Mouse (Mus musculus) lung, embryonic 14.5 days (tissue): ENCODE measurements around the gene Wdtc1. TPM values are rescaled to one million over a fixed set of nuclear protein-coding genes. Genes with fewer than 3 reads are reported as not detected.

ENCODE experiments used
- ATAC-seq: fragments of 200-750 bp; cut with Nextera tagmentation; 2 replicates; pipeline ENCODE4 v1.8.0; 2017; ENCODE audit warnings: mild to moderate bottlenecking, moderate TSS enrichment, moderate library complexity; ENCODE audit not compliant: insufficient read depth
- DNase-seq: peaks from one replicate; pipeline ENCODE4 v3.0.0-alpha.2; 2015
- H3K27ac ChIP-seq: fragments of 300-500 bp; sonication (generic); 2 replicates; pipeline ENCODE4 v1.5.1; 2014; ENCODE audit warnings: low read depth, mild to moderate bottlenecking, moderate library complexity
- H3K27me3 ChIP-seq: fragments of 300-500 bp; sonication (generic); 2 replicates; pipeline ENCODE4 v1.6.1; 2014; ENCODE audit warnings: low read length, control low read depth; ENCODE audit not compliant: insufficient read depth
- H3K36me3 ChIP-seq: fragments of 300-500 bp; sonication (generic); 2 replicates; pipeline ENCODE4 v1.6.1; 2014; ENCODE audit warnings: control low read depth; ENCODE audit not compliant: insufficient read depth
- H3K4me1 ChIP-seq: fragments of 300-500 bp; sonication (generic); 2 replicates; pipeline ENCODE4 v1.6.1; 2014; ENCODE audit warnings: antibody characterized with exemption, control low read depth; ENCODE audit not compliant: insufficient read depth
- H3K4me2 ChIP-seq: fragments of 300-500 bp; sonication (generic); 2 replicates; pipeline ENCODE4 v1.6.1; 2014; ENCODE audit warnings: mild to moderate bottlenecking
- H3K4me3 ChIP-seq: fragments of 300-500 bp; sonication (generic); 2 replicates; pipeline ENCODE4 v1.5.1; 2014; ENCODE audit warnings: low read depth, low read length
- H3K9ac ChIP-seq: fragments of 300-500 bp; sonication (generic); 2 replicates; pipeline ENCODE4 v1.6.1; 2014
- H3K9me3 ChIP-seq: fragments of 300-500 bp; sonication (generic); 2 replicates; pipeline ENCODE4 v1.6.1; 2016; ENCODE audit warnings: low read depth, low read length, control low read depth
- CTCF ChIP-seq: IDR thresholded peaks from 2 replicates; pipeline ENCODE4 v1.5.1; 2016; ENCODE audit warnings: antibody characterized with exemption, low read depth
- WGBS: fragments of 180-500 bp; shearing (Covaris S2); extraction: QIAGEN DNeasy Blood & Tissue Kit; methylation state at CpG from one replicate; pipeline ENCODE4 v1.1.7; 2014; 5-methylcytosine and 5-hydroxymethylcytosine counted together
- microRNA-seq: library from miRNA; unstranded; fragments of <30 nt; microRNA quantifications from one replicate; pipeline ENCODE4, GENCODE M21; 2016; ENCODE audit warnings: borderline number of aligned reads
- polyA plus RNA-seq: library from polyadenylated mRNA; unstranded; fragments of >200 nt; fragmentation: Nextera tagmentation; extraction: Ambion mirVana; gene quantifications from 2 replicates; pipeline ENCODE4 v1.2.1, GENCODE M21; 2014

The Wdtc1 gene
- polyA plus RNA-seq, 1 experiment from 2014 or later = 15.3 TPM

DNA sequence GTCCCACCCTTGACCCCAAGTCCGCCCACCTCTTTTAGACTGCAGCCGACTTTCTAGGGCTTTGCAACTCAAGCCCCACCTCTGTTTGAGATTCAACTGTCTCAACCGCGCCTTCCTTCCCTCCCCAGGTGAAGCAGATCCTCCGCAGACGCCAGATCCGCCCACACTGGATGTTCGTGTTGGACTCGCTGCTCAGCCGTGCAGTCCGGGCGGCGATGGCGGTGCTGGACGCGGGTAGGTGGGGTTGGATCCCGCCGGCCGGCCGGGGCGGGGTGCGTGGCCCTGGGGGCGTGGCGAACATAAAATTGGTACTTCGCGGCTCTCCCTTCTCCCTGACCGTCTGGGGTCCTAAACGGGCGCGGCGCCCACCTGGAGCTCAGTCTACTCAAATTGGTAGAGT, 102.1 kb downstream of the Wdtc1 start:
- Histone ChIP-seq H3K27ac (no peak overlapping the region), H3K9me3 (no peaks in the 10 kb centered on the region), H3K4me2 (peak overlapping the region; percentile 67), H3K9ac (peak overlapping the region; percentile 33), H3K4me1 (no peaks in the 10 kb centered on the region), H3K36me3 (no peaks in the 10 kb centered on the region), H3K4me3 (peak overlapping the region; percentile 37), H3K27me3 (peaks cover 49% of the 10 kb centered on the region)
- 3% methylated on average over 31 of the region's 31 CpGs for WGBS
- no peak for TF ChIP-seq CTCF
- no peak for ATAC-seq
- DNase-seq = peak; percentile 24

DNA sequence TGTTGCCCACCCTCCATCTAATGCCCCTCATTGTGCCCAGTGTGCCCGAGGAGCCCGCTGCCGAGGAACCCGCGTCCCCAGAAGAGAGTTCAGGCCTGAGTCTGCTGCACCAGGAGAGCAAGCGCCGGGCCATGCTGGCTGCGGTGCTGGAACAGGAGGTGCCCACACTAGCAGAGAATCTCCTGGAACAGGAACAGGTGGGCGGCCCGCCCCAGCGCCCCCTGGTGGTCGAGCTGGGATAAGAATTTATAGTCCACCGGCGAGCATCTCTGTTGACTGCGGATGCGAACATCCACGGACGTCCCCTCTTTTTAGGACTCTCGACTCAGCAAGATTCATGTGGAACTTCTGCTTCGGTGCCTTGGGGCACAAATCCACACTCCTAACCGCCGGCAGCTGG, 102.7 kb downstream of the Wdtc1 start:
- no peak for ATAC-seq
- H3K4me2 ChIP-seq = peak overlapping the region; percentile 67
- 3% methylated on average over 22 of the region's 22 CpGs for WGBS

DNA sequence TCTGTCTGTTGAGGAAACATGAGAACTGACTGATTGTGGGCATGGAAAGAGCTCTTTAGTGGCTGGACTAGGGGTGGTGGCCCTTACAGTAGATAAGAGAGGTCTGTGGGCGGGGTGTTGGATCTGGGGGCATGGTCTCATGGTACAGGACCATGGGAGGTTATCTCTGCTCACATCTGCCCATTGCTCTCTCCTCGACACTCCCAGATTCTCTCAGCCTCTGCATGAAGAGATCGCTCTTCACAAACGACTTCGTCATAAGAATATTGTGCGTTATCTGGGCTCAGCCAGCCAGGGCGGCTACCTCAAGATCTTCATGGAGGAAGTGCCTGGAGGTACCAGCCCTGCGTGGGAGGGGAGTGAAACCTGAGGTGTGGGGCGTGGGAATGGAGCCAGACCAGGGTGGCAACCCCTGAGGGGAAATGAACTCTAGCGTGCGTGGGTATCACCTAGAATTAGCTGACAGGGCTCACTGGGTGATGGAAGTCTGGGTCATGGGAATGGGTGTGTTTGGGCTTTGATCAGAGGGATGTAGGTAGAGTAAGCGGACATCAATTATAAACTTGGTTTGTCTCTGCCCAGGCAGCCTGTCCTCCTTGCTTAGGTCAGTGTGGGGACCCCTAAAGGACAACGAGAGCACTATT, 105.4 kb downstream of the Wdtc1 start:
- no peak for DNase-seq
- H3K36me3 ChIP-seq = no peaks in the 10 kb centered on the region
- no peak for ATAC-seq
- H3K9ac ChIP-seq = no peak overlapping the region
- H3K4me3 ChIP-seq = no peak overlapping the region
- WGBS = 59% methylated on average over 13 of the region's 13 CpGs
- TF ChIP-seq CTCF = no peak
- no peak overlapping the region for H3K4me2 ChIP-seq
- H3K9me3 ChIP-seq = no peaks in the 10 kb centered on the region
- H3K27ac ChIP-seq = no peak overlapping the region
- H3K27me3 ChIP-seq = peaks cover 50% of the 10 kb centered on the region
- H3K4me1 ChIP-seq = no peaks in the 10 kb centered on the region

More for the DNA sequence above, 102.7 kb downstream of the Wdtc1 start:
- TF ChIP-seq CTCF = peak; percentile 89
- Histone ChIP-seq H3K4me1 (no peaks in the 10 kb centered on the region), H3K9ac (peak overlapping the region; percentile 33; the same call in 1 of the 2 replicates), H3K4me3 (peak overlapping the region; percentile 37), H3K36me3 (no peaks in the 10 kb centered on the region), H3K27ac (no peak overlapping the region), H3K9me3 (no peaks in the 10 kb centered on the region), H3K27me3 (peaks cover 46% of the 10 kb centered on the region)
- peak; percentile 82 for DNase-seq

DNA sequence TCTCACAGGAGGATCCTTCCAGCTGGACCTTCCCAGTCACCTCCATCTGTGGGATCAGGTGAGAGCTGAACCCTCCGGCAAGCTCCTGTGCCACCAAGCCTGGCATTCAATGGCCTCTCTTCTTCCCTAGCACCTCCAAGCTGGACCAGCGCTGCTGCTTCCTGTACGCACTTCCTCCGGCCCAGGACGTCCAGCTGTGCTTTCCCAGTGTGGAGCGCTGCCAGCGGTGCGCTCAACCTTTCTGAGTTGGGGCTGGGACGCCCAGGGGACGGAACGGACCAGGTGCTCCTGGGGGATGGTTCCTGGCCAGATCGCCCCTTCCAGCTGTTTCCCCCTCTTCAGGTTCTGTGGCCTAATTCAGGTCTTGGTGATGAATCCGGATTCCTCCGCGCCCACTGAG, 106.2 kb downstream of the Wdtc1 start:
- TF ChIP-seq CTCF = no peak
- Histone ChIP-seq H3K4me3 (no peak overlapping the region), H3K27ac (no peak overlapping the region), H3K4me2 (no peak overlapping the region), H3K27me3 (peaks cover 50% of the 10 kb centered on the region), H3K4me1 (no peaks in the 10 kb centered on the region), H3K9me3 (no peaks in the 10 kb centered on the region), H3K36me3 (no peaks in the 10 kb centered on the region), H3K9ac (no peak overlapping the region)
- peak; percentile 54 for DNase-seq
- 18% methylated on average over 15 of the region's 15 CpGs for WGBS
- no peak for ATAC-seq

DNA sequence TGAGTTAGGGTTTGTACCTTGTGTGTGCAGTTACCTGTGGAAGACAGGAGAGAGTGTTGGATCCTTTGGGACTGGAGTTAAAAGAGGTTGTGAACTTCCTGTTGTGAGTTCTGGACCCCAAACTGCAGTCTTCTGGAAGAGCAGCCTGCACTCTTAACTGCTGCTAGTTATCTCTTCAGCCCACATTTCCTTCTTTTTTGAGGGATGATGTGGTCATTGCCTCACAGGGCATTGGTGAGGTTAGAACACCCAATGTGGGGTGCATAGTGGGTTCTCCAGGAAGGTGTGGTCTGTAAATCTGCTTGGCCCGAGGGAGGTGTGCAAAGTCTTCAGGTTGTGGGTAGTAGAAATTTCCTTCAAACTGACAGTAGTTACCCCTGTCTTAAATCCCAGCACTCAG, 109.0 kb downstream of the Wdtc1 start:
- 89% methylated on average over 1 of the region's 1 CpGs for WGBS
- H3K9me3 ChIP-seq = no peaks in the 10 kb centered on the region; the same call in 1 of the 2 replicates
- H3K9ac ChIP-seq = no peak overlapping the region
- H3K4me3 ChIP-seq = no peak overlapping the region
- no peak for TF ChIP-seq CTCF
- no peak overlapping the region for H3K27ac ChIP-seq
- H3K36me3 ChIP-seq = no peaks in the 10 kb centered on the region
- H3K4me2 ChIP-seq = no peak overlapping the region
- H3K4me1 ChIP-seq = peaks cover 4% of the 10 kb centered on the region; the same call in 1 of the 2 replicates
- no peak for DNase-seq
- ATAC-seq = no peak
- H3K27me3 ChIP-seq = peaks cover 26% of the 10 kb centered on the region

DNA sequence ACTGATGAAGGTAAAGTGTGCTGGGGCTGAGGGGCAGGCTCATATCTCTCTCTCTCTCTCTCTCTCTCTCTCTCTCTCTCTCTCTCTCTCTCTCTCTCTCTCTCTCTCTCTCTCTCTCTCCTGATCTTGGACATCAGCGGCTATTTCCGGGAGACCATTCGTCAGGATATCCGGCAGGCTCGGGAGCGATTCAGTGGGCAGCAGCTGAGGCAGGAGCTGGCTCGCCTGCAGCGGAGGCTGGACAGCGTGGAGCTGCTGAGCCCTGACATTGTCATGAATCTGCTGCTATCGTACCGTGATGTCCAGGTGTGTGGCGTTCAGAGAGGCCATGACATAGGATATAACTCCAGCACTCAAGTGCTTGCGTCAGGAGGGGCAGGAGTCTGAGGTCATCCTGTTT, 109.7 kb downstream of the Wdtc1 start:
- peaks cover 4% of the 10 kb centered on the region; the same call in 1 of the 2 replicates for H3K4me1 ChIP-seq
- WGBS = 22% methylated on average over 13 of the region's 13 CpGs
- H3K9me3 ChIP-seq = no peaks in the 10 kb centered on the region; the same call in 1 of the 2 replicates
- H3K4me3 ChIP-seq = no peak overlapping the region
- H3K36me3 ChIP-seq = no peaks in the 10 kb centered on the region
- H3K27me3 ChIP-seq = peaks cover 26% of the 10 kb centered on the region
- DNase-seq (peak; percentile 47), ATAC-seq (no peak)
- no peak overlapping the region for H3K27ac ChIP-seq
- H3K4me2 ChIP-seq = no peak overlapping the region
- no peak for TF ChIP-seq CTCF
- H3K9ac ChIP-seq = no peak overlapping the region

DNA sequence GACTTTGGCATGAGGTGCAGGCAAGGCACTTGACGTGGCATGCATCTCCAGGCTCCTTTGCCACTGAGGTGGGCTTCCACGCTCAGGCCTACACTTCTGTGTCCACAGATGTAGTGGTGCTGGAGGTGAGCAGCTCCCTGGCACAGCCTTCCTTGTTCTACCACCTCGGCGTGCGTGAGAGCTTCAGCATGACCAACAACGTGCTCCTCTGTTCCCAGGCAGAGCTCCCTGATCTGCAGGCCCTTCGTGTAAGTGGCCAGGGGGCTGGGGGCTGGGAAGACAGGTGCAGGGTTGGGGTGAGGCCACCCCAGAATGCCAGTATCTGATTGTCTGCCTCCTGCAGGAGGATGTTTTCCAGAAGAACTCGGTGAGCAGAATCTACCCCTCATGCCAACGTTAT, 110.6 kb downstream of the Wdtc1 start:
- Histone ChIP-seq H3K9ac (no peak overlapping the region), H3K9me3 (no peaks in the 10 kb centered on the region; the same call in 1 of the 2 replicates), H3K27ac (no peak overlapping the region), H3K36me3 (no peaks in the 10 kb centered on the region), H3K4me2 (no peak overlapping the region), H3K27me3 (peaks cover 26% of the 10 kb centered on the region), H3K4me1 (peaks cover 4% of the 10 kb centered on the region; the same call in 1 of the 2 replicates), H3K4me3 (no peak overlapping the region)
- TF ChIP-seq CTCF = no peak
- DNase-seq (no peak), ATAC-seq (no peak)
- WGBS = 63% methylated on average over 9 of the region's 9 CpGs

Small RNAs within 50 kb of the gene (microRNA-seq; reads per million reads assigned to microRNA genes)
- 1.4 reads per million for gene Mir5122

Other genes starting within 250 kb of the Wdtc1 start
- gene Wasf2, start 223.0 kb downstream of the Wdtc1 start, polyA plus RNA-seq = 96.3 and 101 TPM in 2 replicates
- 5.0 and 7.4 TPM in 2 replicates for gene Cd164l2, start 141.3 kb downstream of the Wdtc1 start, polyA plus RNA-seq
- gene Gpr3, start 140.9 kb downstream of the Wdtc1 start, polyA plus RNA-seq = 0.18 TPM in 1 of 2 replicates, not detected in the other
- gene Map3k6, start 112.7 kb downstream of the Wdtc1 start, polyA plus RNA-seq = 2.0 and 2.2 TPM in 2 replicates
- gene Sytl1, start 90.4 kb downstream of the Wdtc1 start, polyA plus RNA-seq = 0.73 and 0.84 TPM in 2 replicates
- gene Tmem222, start 75.7 kb downstream of the Wdtc1 start, polyA plus RNA-seq = 86.5 and 88.1 TPM in 2 replicates
- gene Slc9a1, start 16.2 kb upstream of the Wdtc1 start, polyA plus RNA-seq = 8.7 and 9.7 TPM in 2 replicates
- 0.41 and 0.42 TPM in 2 replicates for gene Tent5b, start 126.7 kb upstream of the Wdtc1 start, polyA plus RNA-seq
- 1.1 and 1.3 TPM in 2 replicates for gene Trnp1, start 145.1 kb upstream of the Wdtc1 start, polyA plus RNA-seq
- 28.0 and 31.5 TPM in 2 replicates for gene Kdf1, start 165.5 kb upstream of the Wdtc1 start, polyA plus RNA-seq
- 248 and 258 TPM in 2 replicates for gene Nudc, start 192.5 kb upstream of the Wdtc1 start, polyA plus RNA-seq
- 0.39 TPM in 1 of 2 replicates, not detected in the other for gene Nr0b2, start 199.9 kb upstream of the Wdtc1 start, polyA plus RNA-seq
- gene Gpatch3, start 221.3 kb upstream of the Wdtc1 start, polyA plus RNA-seq = 8.0 and 8.7 TPM in 2 replicates
- gene Gpn2, start 230.9 kb upstream of the Wdtc1 start, polyA plus RNA-seq = 21.1 and 23.7 TPM in 2 replicates
- 10.4 and 10.6 TPM in 2 replicates for gene Sfn, start 248.7 kb upstream of the Wdtc1 start, polyA plus RNA-seq